Mouse (Mus musculus): ENCODE measurements at regions not wholly inside any gene's neighbourhood (a gene's known extent, or its start where the extent isn't known, plus 50 kb on each side); places are given as distances from the start of the nearest gene placed in this dataset.

DNA sequence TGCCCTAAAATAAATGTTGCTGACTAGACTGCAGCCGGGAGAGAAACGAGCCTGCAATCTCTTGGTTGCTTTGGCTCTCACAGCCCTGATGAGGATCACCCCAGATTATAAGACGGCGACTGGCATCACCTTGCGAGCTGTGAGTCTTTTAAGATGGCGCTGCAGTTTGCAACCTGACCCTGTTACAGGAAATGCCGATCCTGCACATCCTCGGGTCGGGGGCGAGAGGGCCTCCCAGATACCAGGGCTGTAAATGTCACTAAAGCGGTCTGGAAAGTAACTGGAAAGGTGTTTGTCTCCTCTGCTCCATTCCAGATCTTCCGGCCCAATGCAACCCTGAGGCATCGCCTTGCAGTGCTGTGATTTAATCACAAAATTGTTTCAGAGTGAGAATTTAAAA lies 53.4 kb downstream of the Cartpt start:
- DNase-seq: no peak

DNA sequence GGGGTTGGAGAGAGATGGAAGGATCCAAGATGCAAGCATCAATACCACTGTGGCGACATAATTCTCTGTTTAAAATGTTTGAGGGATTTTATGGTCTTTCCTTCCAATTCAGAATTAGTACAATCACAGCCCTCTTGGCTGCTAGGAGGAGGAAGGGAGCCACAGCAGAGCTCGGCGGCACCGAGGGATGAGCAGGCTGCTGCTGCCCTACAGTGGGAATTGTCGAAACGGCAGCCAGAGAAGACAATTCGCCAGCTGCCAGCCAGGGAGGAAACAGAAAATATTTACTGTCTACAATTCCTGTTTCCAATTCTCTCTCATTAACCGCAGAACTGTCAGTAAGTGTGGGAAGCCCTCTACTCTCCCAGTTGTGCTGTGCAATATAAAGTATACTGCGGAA lies 58.3 kb downstream of the Cartpt start:
- DNase-seq: peak; percentile 18

- no peak for DNase-seq
Observed at GRCm38 (mm10) chr13:99839446-99839845, 61.4 kb downstream of the Cartpt start.

GRCm38 (mm10) chr13:99837772-99838425 lies 63.0 kb downstream of the Cartpt start:
- peak; percentile 85 for DNase-seq

GRCm38 (mm10) chr13:99837180-99837579 lies 63.7 kb downstream of the Cartpt start:
- DNase-seq: no peak

- DNase-seq: no peak
Observed at GRCm38 (mm10) chr13:99836586-99836985, 64.3 kb downstream of the Cartpt start.

DNA sequence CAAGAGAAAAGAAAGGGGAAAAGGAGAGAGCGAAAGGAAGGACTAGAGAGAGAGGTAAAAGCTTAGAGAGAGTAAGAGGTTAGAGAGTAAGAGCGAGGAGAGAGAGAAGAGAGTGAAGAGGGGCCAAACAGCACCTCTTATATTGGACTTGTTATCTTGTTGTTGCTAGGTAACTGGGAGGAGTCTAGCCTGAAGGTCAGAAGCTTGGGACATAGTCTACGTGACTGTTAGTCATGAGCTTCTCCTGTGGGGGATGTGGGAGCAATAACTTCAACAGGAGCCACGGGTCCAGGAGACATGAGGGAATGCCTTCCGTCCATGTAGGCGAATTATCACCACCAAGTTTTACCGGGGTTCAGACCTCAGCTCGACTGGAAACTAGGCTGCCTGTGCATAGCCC lies 65.4 kb downstream of the Cartpt start:
- no peak for DNase-seq

DNA sequence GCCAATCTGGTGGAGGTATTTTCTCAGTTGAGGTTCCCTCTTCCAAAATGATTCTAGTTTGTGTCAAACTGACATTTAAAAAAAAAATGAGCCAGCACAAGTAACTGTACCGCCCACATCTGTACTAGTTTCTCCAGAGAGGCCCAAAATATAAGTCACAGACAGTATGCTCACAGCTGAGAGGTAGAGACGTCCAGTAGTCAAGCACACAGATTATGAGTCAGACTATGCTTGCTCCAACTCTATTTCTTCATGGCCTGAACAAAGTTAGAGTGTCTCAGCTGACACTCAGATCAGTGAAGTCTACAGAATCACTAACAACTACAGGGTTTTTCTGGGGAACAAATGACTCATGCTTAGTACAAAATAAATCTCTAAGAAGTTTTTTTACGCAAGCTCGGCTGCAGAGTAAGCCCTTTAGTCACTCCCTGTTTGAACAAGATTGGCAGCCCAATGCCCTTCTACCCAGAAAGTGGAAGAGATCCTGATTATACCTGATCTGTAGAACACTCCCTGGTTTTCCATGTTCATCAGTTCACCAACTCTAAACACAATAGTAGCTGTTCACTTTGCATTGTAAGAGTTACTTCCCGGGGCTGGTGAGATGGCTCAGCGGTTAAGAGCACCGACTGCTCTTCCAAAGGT lies 70.7 kb downstream of the Cartpt start:
- no peak for DNase-seq

GRCm38 (mm10) chr13:99827573-99827972 lies 73.3 kb downstream of the Cartpt start:
- no peak for DNase-seq

DNA sequence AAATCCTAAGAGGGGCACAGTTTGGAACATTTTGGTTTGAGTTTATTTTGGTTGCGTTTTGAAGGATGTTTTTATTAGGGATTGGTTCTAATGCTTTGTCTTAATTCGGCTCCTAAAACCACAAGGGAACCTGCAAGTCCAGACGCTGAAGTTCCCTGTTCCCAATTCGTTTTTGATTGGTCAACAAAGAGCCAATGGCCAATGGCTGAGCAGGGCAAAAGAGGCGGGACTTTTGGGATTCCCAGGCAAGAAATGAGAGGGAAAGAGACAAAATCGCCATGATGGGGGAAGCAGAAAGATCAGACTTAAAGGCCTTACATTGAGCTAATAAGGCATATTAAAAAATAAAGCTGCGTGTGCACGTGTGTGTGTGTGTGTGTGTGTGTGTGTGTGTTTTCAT lies 76.3 kb downstream of the Cartpt start:
- no peak for DNase-seq

GRCm38 (mm10) chr13:99816666-99817065 lies 84.2 kb downstream of the Cartpt start:
- no peak for DNase-seq

DNA sequence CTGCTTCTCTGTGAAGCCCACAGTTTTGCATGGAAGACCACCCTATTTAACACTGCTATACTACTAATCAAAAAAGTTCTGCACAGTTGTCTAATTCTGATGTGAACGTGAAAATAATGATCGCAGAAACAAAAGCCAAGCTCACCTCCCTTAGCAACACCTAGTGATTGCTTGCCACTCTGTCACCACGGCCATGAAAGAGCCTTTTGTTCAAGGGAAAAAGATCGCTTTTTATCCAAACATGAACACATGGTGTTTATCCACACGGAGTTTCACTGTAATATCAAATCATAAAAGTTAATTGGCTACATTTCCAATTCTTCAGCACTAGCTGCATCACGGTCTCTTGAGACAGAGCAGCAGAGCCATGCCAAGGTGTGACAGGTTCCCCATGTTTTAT lies 85.1 kb downstream of the Cartpt start:
- DNase-seq: no peak

GRCm38 (mm10) chr13:99814801-99815200 lies 86.1 kb downstream of the Cartpt start:
- no peak for DNase-seq

GRCm38 (mm10) chr13:99814033-99814556 lies 86.8 kb downstream of the Cartpt start:
- DNase-seq: no peak

DNA sequence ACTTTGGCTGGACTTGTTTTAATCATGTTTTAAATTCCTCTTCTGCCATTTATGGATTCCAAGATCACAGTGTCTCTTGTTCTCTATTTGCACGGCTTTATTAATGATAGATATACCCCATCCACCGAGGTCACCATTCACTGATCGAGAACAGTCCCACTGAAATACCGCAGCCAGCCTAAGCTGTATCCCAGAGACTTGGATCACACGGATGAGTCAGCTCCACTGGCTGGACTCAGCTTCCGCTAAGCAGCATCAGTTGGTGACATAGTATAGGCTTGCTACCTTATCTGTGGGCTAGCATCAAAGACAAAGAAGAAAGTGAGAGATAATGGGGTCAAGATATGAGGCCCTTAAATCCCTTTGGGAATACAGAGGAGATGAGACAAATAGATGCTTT lies 106.4 kb downstream of the Cartpt start:
- DNase-seq: no peak

DNA sequence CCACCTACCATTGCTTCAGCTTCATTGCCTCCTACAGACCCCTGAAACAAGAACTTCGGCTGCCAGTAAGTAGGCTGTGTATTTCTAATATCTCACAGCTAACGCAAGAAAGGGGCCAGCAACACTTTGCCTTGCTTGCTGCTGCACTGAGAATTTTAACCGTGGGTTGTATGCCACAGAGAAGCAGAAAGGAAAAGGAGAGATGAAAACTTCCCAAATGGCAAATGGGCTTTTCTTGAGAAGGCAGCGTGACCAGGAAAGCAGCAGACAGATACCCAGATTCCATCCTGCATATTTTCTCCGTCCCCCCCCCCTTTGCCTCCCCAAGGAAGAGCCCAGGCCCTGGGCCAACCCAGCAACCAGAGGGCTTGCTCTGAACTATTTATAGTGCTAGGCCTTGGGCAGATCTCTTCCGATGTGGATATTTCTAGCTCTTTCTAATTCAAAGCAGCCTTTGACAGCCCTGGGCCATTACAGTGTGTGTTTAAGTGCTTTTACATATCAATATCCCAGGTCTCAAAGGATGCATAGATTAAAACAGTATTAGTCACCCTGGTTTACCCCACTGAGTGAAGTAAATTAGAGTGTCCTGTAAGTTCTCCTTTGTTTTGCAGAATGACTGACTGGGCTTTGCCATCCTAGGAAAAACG lies 107.0 kb downstream of the Cartpt start:
- no peak for DNase-seq

GRCm38 (mm10) chr13:99793001-99793400 lies 107.9 kb downstream of the Cartpt start:
- DNase-seq: no peak

GRCm38 (mm10) chr13:99790951-99791350 lies 109.9 kb downstream of the Cartpt start:
- no peak for DNase-seq

DNA sequence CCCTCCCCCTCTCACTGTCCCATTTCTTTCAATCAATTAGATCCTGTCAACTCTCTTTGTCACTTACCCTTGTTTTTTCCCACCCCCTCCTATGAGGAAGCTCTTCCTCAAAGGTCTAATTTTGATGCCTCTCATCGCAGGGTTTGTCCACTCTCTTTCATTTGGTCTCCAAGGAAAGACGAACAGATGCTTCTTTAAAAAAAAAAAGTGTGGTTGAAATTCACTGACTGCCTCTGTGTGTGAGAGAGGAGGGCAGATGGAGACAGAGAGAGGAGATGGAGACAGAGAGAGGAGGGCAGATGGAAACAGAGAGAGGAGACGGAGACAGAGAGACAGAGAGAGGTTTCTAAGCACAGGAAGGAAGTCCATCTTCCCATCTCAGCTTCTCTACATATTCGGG lies 113.1 kb downstream of the Cartpt start:
- no peak for DNase-seq

GRCm38 (mm10) chr13:99785427-99785826 lies 115.5 kb downstream of the Cartpt start:
- no peak for DNase-seq

GRCm38 (mm10) chr13:99784314-99784713 lies 116.6 kb downstream of the Cartpt start:
- no peak for DNase-seq

GRCm38 (mm10) chr13:99782883-99783721 lies 117.8 kb downstream of the Cartpt start:
- DNase-seq: no peak

DNA sequence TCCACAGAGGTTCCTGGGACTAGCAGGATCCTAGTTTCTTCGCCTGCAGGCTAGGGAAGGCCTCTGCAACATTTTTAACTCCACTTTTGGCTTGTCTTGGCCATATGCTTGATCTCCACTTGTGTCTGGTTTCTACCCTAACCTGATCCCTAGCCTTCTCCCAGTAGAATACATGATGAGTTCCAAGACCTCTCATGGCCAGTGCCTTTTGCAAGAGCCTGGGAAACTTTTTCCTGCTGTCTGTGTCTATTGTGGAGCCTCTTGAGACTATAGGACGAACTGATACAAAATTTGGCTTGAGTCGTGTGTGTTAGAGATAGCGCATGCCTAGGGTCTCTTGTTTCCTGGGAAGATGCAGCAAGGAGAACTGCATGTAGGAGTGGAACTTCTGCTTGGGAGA lies 119.3 kb downstream of the Cartpt start:
- DNase-seq: no peak

All from lung, postnatal 36 days (tissue).